Mouse (Mus musculus) midbrain, embryonic 10.5 days (tissue): ENCODE measurements around the gene Elovl7. TPM values are rescaled to one million over a fixed set of nuclear protein-coding genes. Genes with fewer than 3 reads are reported as not detected.
A peak's percentile ranks its signal among the peaks of the same experiment; 100 is the strongest.

Experiments used
- DNase-seq: peaks from one replicate; pipeline ENCODE4 v3.0.0-alpha.2; 2017; ENCODE audit warnings: low spot score
- H3K27ac ChIP-seq: fragments of 300-500 bp; sonication (generic); replicated peaks from 2 replicates; pipeline ENCODE4 v1.5.1; 2016; ENCODE audit warnings: mild to moderate bottlenecking
- H3K27me3 ChIP-seq: fragments of 300-500 bp; sonication (generic); 2 replicates; pipeline ENCODE4 v1.6.1; 2016; ENCODE audit warnings: low read depth, mild to moderate bottlenecking; ENCODE audit not compliant: poor library complexity, severe bottlenecking
- H3K36me3 ChIP-seq: fragments of 300-500 bp; sonication (generic); 2 replicates; pipeline ENCODE4 v1.6.1; 2016; ENCODE audit warnings: mild to moderate bottlenecking, moderate library complexity
- H3K4me1 ChIP-seq: fragments of 300-500 bp; sonication (generic); 2 replicates; pipeline ENCODE4 v1.6.1; 2016
- H3K4me3 ChIP-seq: fragments of 300-500 bp; sonication (generic); 2 replicates; pipeline ENCODE4 v1.5.1; 2016; ENCODE audit warnings: mild to moderate bottlenecking, moderate library complexity
- H3K9me3 ChIP-seq: fragments of 300-500 bp; sonication (generic); replicated peaks from 2 replicates; pipeline ENCODE4 v1.6.1; 2016; ENCODE audit warnings: mild to moderate bottlenecking
- WGBS: fragments of 180-500 bp; shearing (Covaris S2); methylation state at CpG from one replicate; pipeline ENCODE4 v1.1.7; 2016; 5-methylcytosine and 5-hydroxymethylcytosine counted together
- polyA plus RNA-seq: library from polyadenylated mRNA; unstranded; fragments of >200 nt; fragmentation: Nextera tagmentation; extraction: Ambion mirVana; gene quantifications from 2 replicates; pipeline ENCODE4 v1.2.1, GENCODE M21; 2016

Gene Elovl7
- polyA plus RNA-seq: 0.52 and 1.0 TPM in 2 replicates

DNA sequence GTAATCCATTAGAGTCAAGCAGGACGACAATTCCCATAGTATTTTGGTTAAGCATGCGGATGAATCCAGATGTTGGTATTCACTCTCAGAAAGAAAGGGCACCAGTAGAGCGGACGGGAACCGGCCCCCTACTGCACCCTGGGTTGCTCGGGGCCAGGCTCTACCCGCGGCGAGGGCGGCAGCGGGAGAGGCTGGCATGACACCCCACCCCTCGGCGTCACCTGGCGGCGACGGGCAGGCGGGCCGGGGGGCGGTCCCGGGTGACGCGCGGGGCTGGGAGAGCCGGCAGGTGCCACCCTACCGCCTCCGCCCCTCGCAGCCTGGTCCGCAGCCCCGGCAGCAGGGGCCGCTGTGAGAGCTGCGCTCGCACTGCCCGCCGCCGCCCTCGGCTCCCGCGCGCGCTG lies at the start of gene Elovl7:
Gene Elovl7, plus strand, starts transcription at position 324 of the 404 bp plus-strand sequence.
- peak; percentile 69 for DNase-seq
- H3K27ac ChIP-seq: peak within 1 kb of the TSS; percentile 80
- H3K27me3 ChIP-seq: peaks cover 62% of the 10 kb centered on the region
- peaks cover 18% of the 10 kb centered on the region for H3K4me1 ChIP-seq
- H3K36me3 ChIP-seq: no peaks in the 10 kb centered on the region
- H3K4me3 ChIP-seq: peak within 1 kb of the TSS; percentile 85
- no peaks in the 10 kb centered on the region for H3K9me3 ChIP-seq
- 1% methylated on average over 28 of the region's 40 CpGs for WGBS

DNA sequence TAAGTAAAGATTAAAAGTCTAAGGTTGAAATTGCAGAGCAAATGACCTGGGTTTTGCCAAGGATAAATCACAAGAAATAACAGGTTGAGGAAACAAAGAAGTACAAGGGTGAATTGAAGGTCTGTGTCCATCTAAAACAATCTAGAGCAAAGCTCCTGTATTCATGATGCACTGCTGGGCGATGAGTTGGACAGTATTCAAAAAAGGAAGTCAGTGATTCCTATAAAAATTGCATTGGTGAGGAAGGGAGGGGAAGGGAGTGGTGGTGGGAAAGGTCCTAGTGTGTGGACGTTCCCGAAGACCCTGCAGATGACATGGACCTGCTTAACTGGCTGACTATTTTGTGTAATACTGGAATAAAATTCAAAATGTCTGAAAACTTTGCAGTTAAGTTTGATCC lies 49.6 kb upstream of the Elovl7 start:
- no peak for DNase-seq
- no peak overlapping the region for H3K4me3 ChIP-seq
- 92% methylated on average over 3 of the region's 3 CpGs for WGBS
- no peaks in the 10 kb centered on the region for H3K27me3 ChIP-seq
- H3K9me3 ChIP-seq: no peaks in the 10 kb centered on the region
- H3K4me1 ChIP-seq: peaks cover 4% of the 10 kb centered on the region
- no peak overlapping the region for H3K27ac ChIP-seq
- peaks cover 25% of the 10 kb centered on the region for H3K36me3 ChIP-seq

DNA sequence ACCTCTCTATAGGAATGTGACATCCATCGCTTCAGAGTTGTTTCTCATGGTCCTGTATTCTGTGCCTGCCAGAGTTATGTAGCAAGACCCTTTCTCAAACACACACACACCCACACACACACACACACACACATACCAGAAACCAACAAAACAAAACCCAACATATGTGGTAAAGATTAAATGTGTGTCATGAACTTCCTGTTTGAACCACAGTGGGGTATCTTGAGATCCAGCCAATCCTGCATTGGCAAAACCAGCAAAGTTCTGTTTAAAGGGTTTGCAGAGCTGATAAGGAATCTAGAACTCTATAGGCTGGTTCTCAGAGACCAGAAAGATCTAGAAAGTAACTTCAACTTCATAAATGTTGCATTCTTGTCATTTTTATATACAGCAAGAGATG lies 44.2 kb upstream of the Elovl7 start:
- DNase-seq: no peak
- Histone ChIP-seq H3K4me3 (no peak overlapping the region), H3K27ac (no peak overlapping the region), H3K4me1 (no peaks in the 10 kb centered on the region), H3K27me3 (no peaks in the 10 kb centered on the region), H3K36me3 (peaks cover 54% of the 10 kb centered on the region), H3K9me3 (no peaks in the 10 kb centered on the region)
- 83% methylated on average over 1 of the region's 1 CpGs for whole genome bisulfite sequencing

DNA sequence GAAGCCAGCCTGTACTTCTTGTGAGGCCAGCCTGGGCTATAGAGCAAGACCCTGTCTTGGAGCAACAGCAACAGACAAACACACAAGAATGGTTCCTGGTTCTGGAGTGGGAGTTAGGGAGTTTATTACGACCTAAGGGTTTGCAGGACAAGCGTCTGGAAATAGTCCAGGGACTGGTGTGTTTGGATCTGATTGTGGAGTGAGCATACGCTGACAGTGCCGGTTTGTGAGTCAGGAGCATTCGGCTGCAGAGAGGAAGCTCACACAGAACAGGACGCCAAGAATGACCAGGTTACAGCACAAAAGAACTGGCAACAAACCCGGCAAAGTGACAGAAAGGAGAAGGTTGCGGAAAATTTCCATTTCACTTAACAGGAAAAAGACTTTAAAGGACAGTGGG lies 43.7 kb upstream of the Elovl7 start:
- DNase-seq: no peak
- Histone ChIP-seq H3K36me3 (peaks cover 59% of the 10 kb centered on the region), H3K27me3 (no peaks in the 10 kb centered on the region), H3K27ac (no peak overlapping the region), H3K4me3 (no peak overlapping the region), H3K4me1 (no peaks in the 10 kb centered on the region), H3K9me3 (no peaks in the 10 kb centered on the region)
- WGBS: 90% methylated on average over 8 of the region's 8 CpGs

DNA sequence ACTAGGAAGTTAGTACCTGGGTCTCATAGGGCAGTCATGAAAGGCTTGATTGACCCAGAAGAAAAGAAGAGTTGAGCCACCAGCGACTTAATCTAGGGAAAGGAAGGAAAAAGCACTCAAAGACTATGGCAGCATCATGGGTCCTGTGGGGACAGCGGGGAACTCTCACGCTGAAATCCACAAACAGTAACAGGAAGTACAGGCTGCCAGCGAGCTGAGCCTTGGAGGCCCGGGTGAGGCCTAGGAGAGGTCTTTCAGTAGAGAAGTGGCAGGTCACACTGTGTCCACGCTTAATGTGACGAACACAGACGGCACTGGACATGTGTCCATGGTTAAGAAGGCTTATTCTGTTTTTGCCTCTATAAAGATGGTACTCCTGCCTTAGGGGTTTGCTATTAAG lies 34.6 kb upstream of the Elovl7 start:
- 88% methylated on average over 8 of the region's 8 CpGs for WGBS
- no peak overlapping the region for H3K4me3 ChIP-seq
- no peaks in the 10 kb centered on the region for H3K27me3 ChIP-seq
- H3K9me3 ChIP-seq: no peaks in the 10 kb centered on the region
- H3K4me1 ChIP-seq: no peaks in the 10 kb centered on the region
- DNase-seq: no peak
- peaks cover 80% of the 10 kb centered on the region for H3K36me3 ChIP-seq
- H3K27ac ChIP-seq: no peak overlapping the region

DNA sequence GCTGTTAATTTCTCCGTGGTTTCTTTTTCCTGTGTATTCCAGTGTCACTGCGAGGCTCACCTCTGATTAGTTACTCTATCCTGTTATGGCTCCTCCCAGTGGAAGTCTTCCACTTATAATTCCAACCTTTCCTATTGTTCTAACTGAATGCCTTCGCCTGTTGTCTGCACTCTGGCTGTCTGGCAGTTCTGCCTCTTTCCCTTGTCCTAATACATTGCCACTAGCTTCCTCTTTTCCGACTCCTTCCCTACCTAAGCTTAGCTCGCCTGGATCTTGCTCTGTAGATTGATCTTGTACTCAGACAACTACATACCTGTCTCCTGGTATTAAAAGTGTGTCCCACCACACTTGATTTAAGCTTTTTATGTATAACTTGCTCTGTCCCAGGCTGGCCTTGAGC lies 33.4 kb upstream of the Elovl7 start:
- Histone ChIP-seq H3K36me3 (peaks cover 81% of the 10 kb centered on the region), H3K27me3 (no peaks in the 10 kb centered on the region), H3K9me3 (no peaks in the 10 kb centered on the region), H3K4me3 (no peak overlapping the region), H3K4me1 (no peaks in the 10 kb centered on the region), H3K27ac (no peak overlapping the region)
- DNase-seq: no peak
- WGBS: 86% methylated on average over 5 of the region's 5 CpGs

DNA sequence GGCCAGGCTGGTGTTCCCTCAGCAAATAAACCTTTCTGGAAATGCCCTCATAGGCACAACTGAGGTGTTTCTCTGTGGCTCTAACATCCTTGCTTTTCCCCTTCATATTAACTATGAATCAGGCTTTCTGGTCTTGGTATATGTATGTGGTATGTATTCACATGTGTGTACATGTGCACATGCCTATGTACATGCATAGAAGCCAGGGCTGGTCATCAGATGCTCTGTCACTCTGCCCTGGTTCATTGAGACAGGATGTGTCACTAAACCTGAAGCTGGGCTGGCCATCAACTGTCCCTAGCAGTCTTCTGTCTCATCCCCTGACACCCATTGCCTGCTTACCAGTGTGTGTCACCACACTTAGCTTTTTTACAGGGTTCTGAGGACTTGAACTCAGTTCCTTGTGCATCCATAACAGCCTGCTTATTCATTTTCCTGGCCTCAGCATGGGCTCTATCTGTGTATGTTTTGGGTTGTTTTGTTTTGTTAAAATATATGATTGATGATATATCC lies 29.4 kb upstream of the Elovl7 start:
- Histone ChIP-seq H3K4me3 (no peak overlapping the region), H3K27ac (no peak overlapping the region), H3K36me3 (peaks cover 69% of the 10 kb centered on the region), H3K9me3 (no peaks in the 10 kb centered on the region), H3K4me1 (no peaks in the 10 kb centered on the region), H3K27me3 (no peaks in the 10 kb centered on the region)
- no peak for DNase-seq

DNA sequence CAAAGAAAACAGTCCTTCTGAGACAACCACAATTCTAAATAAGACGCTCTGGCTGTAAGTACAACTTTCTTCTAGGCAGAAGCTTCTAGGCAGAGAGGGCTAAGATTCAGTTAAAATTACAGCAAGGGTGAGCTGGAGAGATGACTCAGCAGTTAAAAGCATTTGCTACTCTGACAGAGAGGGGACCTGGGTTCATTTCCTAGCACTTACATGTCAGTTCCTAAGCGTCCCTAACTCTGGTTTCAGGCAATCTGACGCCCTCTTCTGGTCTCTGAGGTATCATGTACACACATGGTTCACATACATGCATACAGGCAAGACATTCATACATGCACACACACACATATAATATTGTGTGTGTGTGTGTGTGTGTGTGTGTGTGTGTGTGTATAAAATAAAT lies 28.7 kb upstream of the Elovl7 start:
- Histone ChIP-seq H3K27ac (no peak overlapping the region), H3K4me1 (no peaks in the 10 kb centered on the region), H3K4me3 (no peak overlapping the region), H3K9me3 (no peaks in the 10 kb centered on the region), H3K27me3 (no peaks in the 10 kb centered on the region), H3K36me3 (peaks cover 66% of the 10 kb centered on the region)
- DNase-seq: no peak
- WGBS: 95% methylated on average over 3 of the region's 3 CpGs

DNA sequence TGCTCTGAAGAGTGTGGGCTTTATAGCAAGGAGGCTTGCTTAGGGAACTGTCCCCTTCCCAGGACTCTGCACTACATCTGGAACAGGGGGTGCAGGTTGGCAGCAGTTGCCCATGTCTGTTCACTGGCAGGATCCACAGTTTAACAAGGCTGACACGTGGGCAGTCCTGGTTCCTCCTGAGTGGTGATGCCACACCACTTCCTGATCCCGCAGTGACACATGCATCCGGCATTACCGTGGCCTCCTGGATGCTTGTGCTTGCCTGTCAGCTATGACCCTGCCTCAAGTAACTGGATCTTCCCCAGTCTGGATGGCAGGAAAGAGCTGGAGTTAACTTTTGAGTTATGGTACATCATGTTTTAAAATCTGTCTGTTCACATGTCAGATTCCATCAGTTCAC lies 26.2 kb upstream of the Elovl7 start:
- 91% methylated on average over 4 of the region's 4 CpGs for WGBS
- Histone ChIP-seq H3K27me3 (no peaks in the 10 kb centered on the region), H3K27ac (no peak overlapping the region), H3K9me3 (no peaks in the 10 kb centered on the region), H3K4me1 (no peaks in the 10 kb centered on the region), H3K36me3 (peaks cover 43% of the 10 kb centered on the region), H3K4me3 (no peak overlapping the region)
- no peak for DNase-seq

DNA sequence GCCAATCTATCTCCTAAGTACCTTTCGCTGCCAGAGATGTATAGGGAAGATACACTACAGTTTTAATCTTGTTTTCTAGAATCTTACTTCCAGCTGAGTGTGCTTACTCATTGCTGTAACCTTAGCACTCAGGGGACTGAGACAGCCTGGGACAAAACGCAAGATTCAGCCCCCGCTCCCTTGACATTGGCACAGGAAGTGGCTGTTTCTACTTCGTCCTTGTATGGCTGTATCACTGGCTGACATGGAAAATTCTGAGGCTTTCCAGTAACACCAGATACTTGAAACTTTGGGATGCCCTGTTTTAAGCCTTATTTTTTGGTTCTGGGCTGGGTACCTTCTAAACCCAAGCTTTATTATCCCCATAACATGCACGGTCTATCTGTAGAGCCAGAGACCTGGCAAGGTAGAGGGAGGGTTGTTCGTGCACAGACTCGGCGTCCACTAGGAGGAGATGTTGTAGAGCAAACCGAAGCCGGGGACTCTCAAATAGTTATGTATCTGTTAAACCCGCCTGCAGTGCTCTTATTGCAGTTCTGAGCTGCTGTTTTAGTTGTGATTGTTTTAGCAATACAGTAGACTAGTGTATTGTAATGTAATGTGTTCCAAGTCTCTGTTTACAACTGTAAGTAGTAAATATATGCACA lies 23.0 kb upstream of the Elovl7 start:
- H3K4me1 ChIP-seq: no peaks in the 10 kb centered on the region
- no peaks in the 10 kb centered on the region for H3K27me3 ChIP-seq
- 70% methylated on average over 11 of the region's 11 CpGs for WGBS

DNA sequence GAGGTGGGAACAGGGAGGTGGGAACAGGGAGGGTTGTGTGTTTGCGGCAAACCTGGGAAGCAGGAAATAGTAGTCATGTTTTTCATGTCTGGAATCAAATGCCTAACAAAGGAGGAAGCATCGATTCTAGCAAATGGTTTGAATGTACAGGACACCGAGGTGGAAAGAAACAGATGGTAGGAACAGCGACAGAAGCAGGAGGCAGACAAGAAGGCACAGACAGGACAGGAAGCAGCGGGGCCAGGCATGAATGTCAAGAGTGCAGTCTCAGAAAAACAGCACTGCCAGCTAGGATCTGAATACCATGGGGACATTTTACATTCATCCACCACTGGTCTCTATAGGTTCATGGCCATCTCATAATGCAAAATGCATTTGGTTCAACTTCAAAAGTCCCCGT lies 18.7 kb upstream of the Elovl7 start:
- Histone ChIP-seq H3K4me1 (no peaks in the 10 kb centered on the region), H3K4me3 (no peak overlapping the region), H3K27me3 (no peaks in the 10 kb centered on the region), H3K27ac (no peak overlapping the region), H3K36me3 (peaks cover 24% of the 10 kb centered on the region), H3K9me3 (no peaks in the 10 kb centered on the region)
- WGBS: 92% methylated on average over 6 of the region's 6 CpGs
- DNase-seq: no peak

More for the DNA sequence above, 23.0 kb upstream of the Elovl7 start:
- peak; percentile 34 for DNase-seq
- Histone ChIP-seq H3K36me3 (peaks cover 36% of the 10 kb centered on the region), H3K27ac (no peak overlapping the region), H3K9me3 (no peaks in the 10 kb centered on the region), H3K4me3 (no peak overlapping the region)

DNA sequence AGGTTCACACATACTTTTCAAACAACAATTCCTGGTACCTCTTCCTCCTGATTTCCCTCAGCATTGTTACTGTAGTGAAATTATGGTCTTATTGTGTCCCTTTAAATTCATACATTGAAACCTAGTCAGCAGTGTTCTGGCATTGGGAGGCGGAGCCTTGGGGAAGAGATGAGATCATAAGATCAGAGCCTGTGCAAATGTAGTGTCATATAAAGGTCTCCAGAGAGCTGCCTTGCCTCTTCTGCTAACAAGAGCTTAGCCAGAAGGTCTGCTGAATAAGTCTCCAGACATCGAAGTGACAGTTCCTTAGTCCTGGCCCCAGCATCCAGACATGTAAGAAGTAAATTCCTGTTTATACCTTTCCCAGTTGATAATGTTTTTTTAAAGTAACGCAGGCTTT lies 9.3 kb upstream of the Elovl7 start:
- Histone ChIP-seq H3K4me1 (no peaks in the 10 kb centered on the region), H3K27me3 (no peaks in the 10 kb centered on the region), H3K36me3 (no peaks in the 10 kb centered on the region), H3K4me3 (no peak overlapping the region), H3K27ac (no peak overlapping the region), H3K9me3 (no peaks in the 10 kb centered on the region)
- 91% methylated on average over 3 of the region's 3 CpGs for WGBS
- no peak for DNase-seq

DNA sequence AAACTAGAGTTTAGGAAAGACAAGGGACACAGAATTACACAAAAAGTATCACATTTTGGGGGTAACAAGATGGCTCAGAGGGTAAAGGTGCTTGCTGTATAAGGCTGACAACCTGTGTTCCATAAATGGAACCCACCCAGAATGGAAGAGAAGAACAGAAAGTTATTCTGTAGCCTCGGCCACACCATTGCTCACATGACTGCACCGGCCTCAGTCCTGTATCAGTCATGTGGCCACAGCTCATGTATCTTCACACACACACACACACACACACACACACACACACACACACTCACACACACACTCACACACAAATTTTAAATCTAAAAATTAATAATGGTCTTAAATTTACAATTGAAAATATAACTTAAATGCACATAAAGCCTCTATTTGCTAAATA lies 6.8 kb upstream of the Elovl7 start:
- H3K27ac ChIP-seq: no peak overlapping the region
- no peak overlapping the region for H3K4me3 ChIP-seq
- H3K9me3 ChIP-seq: no peaks in the 10 kb centered on the region
- WGBS: 75% methylated on average over 2 of the region's 2 CpGs
- H3K4me1 ChIP-seq: no peaks in the 10 kb centered on the region
- no peaks in the 10 kb centered on the region for H3K36me3 ChIP-seq
- H3K27me3 ChIP-seq: peaks cover 2% of the 10 kb centered on the region; the same call in 1 of the 2 replicates
- DNase-seq: no peak
